Mouse (Mus musculus) CH12.LX (cell line): Measurements from ENCODE around the gene Slx1b.

ENCODE experiments used
- CTCF ChIP-seq, 2 experiments: IDR thresholded peaks in 1 of 2; conservative IDR thresholded peaks in 1 of 2; 2 replicates each; pipeline ENCODE4 v1.5.1; 2011 to 2012; ENCODE audit warnings: low read depth in 2 of 2, low read length in 2 of 2, improper control_type of control experiment in 1 of 2, inconsistent platforms in 1 of 2, mild to moderate bottlenecking in 1 of 2, moderate library complexity in 1 of 2
- E2F4 ChIP-seq: IDR thresholded peaks from 2 replicates; pipeline ENCODE4 v1.6.1; 2011; ENCODE audit warnings: low read depth, low read length, improper control_type of control experiment; ENCODE audit not compliant: insufficient replicate concordance
- ELF1 ChIP-seq: IDR thresholded peaks from 2 replicates; pipeline ENCODE4 v1.6.1; 2014; ENCODE audit warnings: low read depth, mild to moderate bottlenecking, inconsistent platforms, low read length, improper control_type of control experiment
- EP300 ChIP-seq: IDR thresholded peaks from 2 replicates; pipeline ENCODE4 v1.6.1; 2011; ENCODE audit warnings: low read length, improper control_type of control experiment
- GABPA ChIP-seq: IDR thresholded peaks from 2 replicates; pipeline ENCODE4 v1.6.1; 2012; ENCODE audit warnings: low read depth, low read length, improper control_type of control experiment, inconsistent platforms; ENCODE audit not compliant: insufficient replicate concordance
- NELFE ChIP-seq: IDR thresholded peaks from 2 replicates; pipeline ENCODE4 v1.6.1; 2011; ENCODE audit warnings: low read depth, low read length, improper control_type of control experiment
- POLR2A ChIP-seq: IDR thresholded peaks from 2 replicates; pipeline ENCODE4 v1.6.1; 2011; ENCODE audit warnings: low read depth, mild to moderate bottlenecking, improper control_type of control experiment, low read length
- TCF12 ChIP-seq: IDR thresholded peaks from 2 replicates; pipeline ENCODE4 v1.6.1; 2014; ENCODE audit warnings: low read depth, mild to moderate bottlenecking, inconsistent platforms, low read length, improper control_type of control experiment
- USF1 ChIP-seq: IDR thresholded peaks from 2 replicates; pipeline ENCODE4 v1.6.1; 2014; ENCODE audit warnings: low read depth, mild to moderate bottlenecking, inconsistent platforms, low read length, improper control_type of control experiment
- ZNF384 ChIP-seq: IDR thresholded peaks from 2 replicates; pipeline ENCODE4 v1.6.1; 2012; ENCODE audit warnings: low read depth, low read length, improper control_type of control experiment, inconsistent platforms

- TF ChIP-seq POLR2A (peak; percentile 74), CTCF (conservative IDR thresholded peaks at IDR 0.05 in 1 of 2, IDR thresholded peaks at IDR 0.05 in 1 of 2; ENCODE audit: low read depth in 2 of 2, low read length in 2 of 2) (peak; percentile 86 to 90), EP300 (no peak), USF1 (no peak), ZNF384 (no peak), GABPA (peak; percentile 41; the same call in 1 of the 2 replicates), NELFE (peak; percentile 71), TCF12 (peak; percentile 62), ELF1 (peak; percentile 100), E2F4 (no peak)
These were observed at the start of gene Slx1b for GRCm38 (mm10) chr7:126695631-126696207.
